Mouse (Mus musculus) midbrain, embryonic 16.5 days (tissue): ENCODE measurements at regions not wholly inside any gene's neighbourhood (a gene's known extent, or its start where the extent isn't known, plus 50 kb on each side); places are given as distances from the start of the nearest gene placed in this dataset.

ENCODE experiments used
- ATAC-seq: fragments of 200-750 bp; cut with Nextera tagmentation; 2 replicates; pipeline ENCODE4 v1.8.0; 2017; ENCODE audit warnings: moderate TSS enrichment
- H3K27ac ChIP-seq: fragments of 300-500 bp; sonication (generic); 2 replicates; pipeline ENCODE4 v1.5.1; 2014; ENCODE audit warnings: mild to moderate bottlenecking, low read length, mixed read lengths
- H3K27me3 ChIP-seq: fragments of 300-500 bp; sonication (generic); 2 replicates; pipeline ENCODE4 v1.6.1; 2014; ENCODE audit warnings: low read depth, low read length, mixed read lengths; ENCODE audit not compliant: control insufficient read depth, insufficient read depth
- H3K36me3 ChIP-seq: fragments of 300-500 bp; sonication (generic); 2 replicates; pipeline ENCODE4 v1.6.1; 2014; ENCODE audit warnings: mild to moderate bottlenecking, low read length, moderate library complexity, mixed read lengths; ENCODE audit not compliant: control insufficient read depth, insufficient read depth
- H3K4me1 ChIP-seq: fragments of 300-500 bp; sonication (generic); 2 replicates; pipeline ENCODE4 v1.6.1; 2014; ENCODE audit warnings: mild to moderate bottlenecking, low read length, mixed read lengths; ENCODE audit not compliant: control insufficient read depth, insufficient read depth
- H3K4me2 ChIP-seq: fragments of 300-500 bp; sonication (generic); 2 replicates; pipeline ENCODE4 v1.6.1; 2014; ENCODE audit warnings: mild to moderate bottlenecking, low read length, mixed read lengths
- H3K4me3 ChIP-seq: fragments of 300-500 bp; sonication (generic); 2 replicates; pipeline ENCODE4 v1.5.1; 2014; ENCODE audit warnings: low read depth, mild to moderate bottlenecking, low read length, moderate library complexity, mixed read lengths
- H3K9ac ChIP-seq: fragments of 300-500 bp; sonication (generic); 2 replicates; pipeline ENCODE4 v1.6.1; 2014; ENCODE audit warnings: low read depth, low read length, mixed read lengths
- H3K9me3 ChIP-seq: fragments of 300-500 bp; sonication (generic); replicated peaks from 2 replicates; pipeline ENCODE4 v1.6.1; 2014; ENCODE audit warnings: mild to moderate bottlenecking, low read length, mixed read lengths; ENCODE audit not compliant: control insufficient read depth, poor library complexity, severe bottlenecking
- whole genome bisulfite sequencing: fragments of 180-500 bp; shearing (Covaris S2); extraction: QIAGEN DNeasy Blood & Tissue Kit; methylation state at CpG from one replicate; pipeline ENCODE4 v1.1.7; 2014; 5-methylcytosine and 5-hydroxymethylcytosine counted together

GRCm38 (mm10) chr15:29356395-29356794 is 816.0 kb upstream of the Ctnnd2 start:
- no peak overlapping the region for H3K4me3 ChIP-seq
- no peaks in the 10 kb centered on the region for H3K27me3 ChIP-seq
- no peak overlapping the region for H3K9ac ChIP-seq
- H3K36me3 ChIP-seq, result no peaks in the 10 kb centered on the region
- no peak overlapping the region for H3K4me2 ChIP-seq
- H3K27ac ChIP-seq, result no peak overlapping the region
- 87% methylated on average over 4 of the region's 4 CpGs for WGBS
- no peaks in the 10 kb centered on the region for H3K4me1 ChIP-seq
- no peak for ATAC-seq
- H3K9me3 ChIP-seq, result no peaks in the 10 kb centered on the region

- H3K27ac ChIP-seq, result no peak overlapping the region
- no peaks in the 10 kb centered on the region for H3K4me1 ChIP-seq
- WGBS, result 92% methylated on average over 4 of the region's 4 CpGs
- no peak overlapping the region for H3K4me3 ChIP-seq
- no peaks in the 10 kb centered on the region for H3K9me3 ChIP-seq
- H3K9ac ChIP-seq, result no peak overlapping the region
- ATAC-seq, result no peak
- no peaks in the 10 kb centered on the region for H3K36me3 ChIP-seq
- no peak overlapping the region for H3K4me2 ChIP-seq
- no peaks in the 10 kb centered on the region for H3K27me3 ChIP-seq
Measured at GRCm38 (mm10) chr15:29399881-29400280, 772.5 kb upstream of the Ctnnd2 start.

- Histone ChIP-seq H3K4me1 (peaks cover 6% of the 10 kb centered on the region; the same call in 1 of the 2 replicates), H3K9me3 (no peaks in the 10 kb centered on the region), H3K36me3 (no peaks in the 10 kb centered on the region), H3K4me3 (no peak overlapping the region), H3K9ac (no peak overlapping the region), H3K27me3 (no peaks in the 10 kb centered on the region), H3K4me2 (no peak overlapping the region), H3K27ac (peak overlapping the region; percentile 5)
- WGBS, result 11% methylated on average over 4 of the region's 4 CpGs
- peak; percentile 80; the same call in 1 of the 2 replicates for ATAC-seq
Measured at GRCm38 (mm10) chr15:29433033-29433739, 739.2 kb upstream of the Ctnnd2 start.

GRCm38 (mm10) chr15:29437699-29438326 is 734.6 kb upstream of the Ctnnd2 start:
- Histone ChIP-seq H3K4me3 (no peak overlapping the region), H3K27me3 (no peaks in the 10 kb centered on the region), H3K4me2 (no peak overlapping the region), H3K4me1 (peaks cover 6% of the 10 kb centered on the region; the same call in 1 of the 2 replicates), H3K9ac (no peak overlapping the region), H3K27ac (no peak overlapping the region), H3K9me3 (no peaks in the 10 kb centered on the region), H3K36me3 (no peaks in the 10 kb centered on the region)
- ATAC-seq, result no peak
- WGBS, result 45% methylated on average over 3 of the region's 3 CpGs

- no peak for ATAC-seq
- H3K36me3 ChIP-seq, result no peaks in the 10 kb centered on the region
- 91% methylated on average over 2 of the region's 2 CpGs for WGBS
Measured at GRCm38 (mm10) chr15:29447876-29448275, 724.5 kb upstream of the Ctnnd2 start.

GRCm38 (mm10) chr15:29485136-29485535 is 687.3 kb upstream of the Ctnnd2 start:
- Histone ChIP-seq H3K9me3 (no peaks in the 10 kb centered on the region), H3K4me2 (no peak overlapping the region), H3K9ac (no peak overlapping the region), H3K27ac (no peak overlapping the region), H3K4me1 (no peaks in the 10 kb centered on the region), H3K36me3 (no peaks in the 10 kb centered on the region), H3K27me3 (no peaks in the 10 kb centered on the region), H3K4me3 (no peak overlapping the region)
- ATAC-seq, result no peak
- WGBS, result 54% methylated on average over 2 of the region's 2 CpGs

More at GRCm38 (mm10) chr15:29447876-29448275, 724.5 kb upstream of the Ctnnd2 start:
- H3K9ac ChIP-seq, result no peak overlapping the region
- no peak overlapping the region for H3K4me2 ChIP-seq
- H3K27me3 ChIP-seq, result no peaks in the 10 kb centered on the region
- no peaks in the 10 kb centered on the region for H3K4me1 ChIP-seq
- no peaks in the 10 kb centered on the region for H3K9me3 ChIP-seq
- H3K27ac ChIP-seq, result no peak overlapping the region
- H3K4me3 ChIP-seq, result no peak overlapping the region

- H3K36me3 ChIP-seq, result no peaks in the 10 kb centered on the region
- H3K9ac ChIP-seq, result no peak overlapping the region
- H3K4me3 ChIP-seq, result no peak overlapping the region
- WGBS, result 37% methylated on average over 2 of the region's 2 CpGs
- ATAC-seq, result no peak
- H3K9me3 ChIP-seq, result no peaks in the 10 kb centered on the region
- H3K4me1 ChIP-seq, result peaks cover 2% of the 10 kb centered on the region; the same call in 1 of the 2 replicates
- H3K27me3 ChIP-seq, result no peaks in the 10 kb centered on the region
- H3K4me2 ChIP-seq, result no peak overlapping the region
- no peak overlapping the region for H3K27ac ChIP-seq
Measured at GRCm38 (mm10) chr15:29529974-29530373, 642.4 kb upstream of the Ctnnd2 start.

- H3K4me2 ChIP-seq, result no peak overlapping the region
- H3K4me3 ChIP-seq, result no peak overlapping the region
- H3K27me3 ChIP-seq, result no peaks in the 10 kb centered on the region
- H3K36me3 ChIP-seq, result no peaks in the 10 kb centered on the region
- H3K9me3 ChIP-seq, result no peaks in the 10 kb centered on the region
- no peak overlapping the region for H3K9ac ChIP-seq
- 83% methylated on average over 1 of the region's 1 CpGs for WGBS
- H3K4me1 ChIP-seq, result no peaks in the 10 kb centered on the region
- no peak overlapping the region for H3K27ac ChIP-seq
- ATAC-seq, result no peak
Measured at GRCm38 (mm10) chr15:29568411-29568810, 604.0 kb upstream of the Ctnnd2 start.
